Mouse (Mus musculus) adrenal gland, postnatal 14 days (tissue): ENCODE measurements around the gene Man2a1. TPM values are rescaled to one million over a fixed set of nuclear protein-coding genes. Genes with fewer than 3 reads are reported as not detected.

Experiments
- total RNA-seq: library from RNA; stranded (reverse); gene quantifications from 2 replicates; pipeline ENCODE4 v1.2.3, GENCODE M21; 2021

The Man2a1 gene
- total RNA-seq, 1 experiment from 2014 or later: 150 TPM

Other genes with a start within 250 kb of the Man2a1 start
- gene 4930583I09Rik, start 235.3 kb downstream of the Man2a1 start, total RNA-seq: not detected in 2 replicates